Mouse (Mus musculus) forebrain, embryonic 13.5 days (tissue): ENCODE results near the gene Gm49416. TPM values are rescaled to one million over a fixed set of nuclear protein-coding genes. Genes with fewer than 3 reads are reported as not detected.
A peak's percentile ranks its signal among the peaks of the same experiment; 100 is the strongest.

Experiments
- ATAC-seq: fragments of 200-750 bp; cut with Nextera tagmentation; 2 replicates; pipeline ENCODE4 v1.8.0; 2017
- H3K27ac ChIP-seq: fragments of 300-500 bp; sonication (generic); 2 replicates; pipeline ENCODE4 v1.5.1; 2015; ENCODE audit warnings: inconsistent platforms, mild to moderate bottlenecking, moderate library complexity
- H3K27me3 ChIP-seq: fragments of 300-500 bp; sonication (generic); 2 replicates; pipeline ENCODE4 v1.6.1; 2015; ENCODE audit warnings: mild to moderate bottlenecking, inconsistent platforms
- H3K36me3 ChIP-seq: fragments of 300-500 bp; sonication (generic); 2 replicates; pipeline ENCODE4 v1.6.1; 2015; ENCODE audit warnings: mild to moderate bottlenecking, inconsistent platforms; ENCODE audit not compliant: poor library complexity, severe bottlenecking
- H3K4me1 ChIP-seq: fragments of 300-500 bp; sonication (generic); 2 replicates; pipeline ENCODE4 v1.6.1; 2015; ENCODE audit warnings: inconsistent platforms
- H3K4me2 ChIP-seq: fragments of 300-500 bp; sonication (generic); 2 replicates; pipeline ENCODE4 v1.6.1; 2015; ENCODE audit warnings: inconsistent platforms, mild to moderate bottlenecking, moderate library complexity
- H3K4me3 ChIP-seq: fragments of 300-500 bp; sonication (generic); 2 replicates; pipeline ENCODE4 v1.5.1; 2015; ENCODE audit warnings: mild to moderate bottlenecking, inconsistent platforms
- H3K9ac ChIP-seq: fragments of 300-500 bp; sonication (generic); 2 replicates; pipeline ENCODE4 v1.6.1; 2015; ENCODE audit warnings: mild to moderate bottlenecking, inconsistent platforms
- H3K9me3 ChIP-seq: fragments of 300-500 bp; sonication (generic); replicated peaks from 2 replicates; pipeline ENCODE4 v1.6.1; 2016; ENCODE audit warnings: inconsistent platforms
- WGBS: fragments of 180-500 bp; shearing (Covaris S2); methylation state at CpG from one replicate; pipeline ENCODE4 v1.1.7; 2015; 5-methylcytosine and 5-hydroxymethylcytosine counted together
- polyA plus RNA-seq: library from polyadenylated mRNA; unstranded; fragments of >200 nt; fragmentation: Nextera tagmentation; extraction: Ambion mirVana; gene quantifications from 2 replicates; pipeline ENCODE4 v1.2.1, GENCODE M21; 2015

Gene Gm49416
- polyA plus RNA-seq, 1 experiment from 2014 or later: not detected

- ATAC-seq: no peak
- Histone ChIP-seq H3K4me1 (no peaks in the 10 kb centered on the region), H3K27me3 (no peaks in the 10 kb centered on the region)
Measured at GRCm38 (mm10) chr19:8908531-8908930, 19.8 kb downstream of the Gm49416 start.

DNA sequence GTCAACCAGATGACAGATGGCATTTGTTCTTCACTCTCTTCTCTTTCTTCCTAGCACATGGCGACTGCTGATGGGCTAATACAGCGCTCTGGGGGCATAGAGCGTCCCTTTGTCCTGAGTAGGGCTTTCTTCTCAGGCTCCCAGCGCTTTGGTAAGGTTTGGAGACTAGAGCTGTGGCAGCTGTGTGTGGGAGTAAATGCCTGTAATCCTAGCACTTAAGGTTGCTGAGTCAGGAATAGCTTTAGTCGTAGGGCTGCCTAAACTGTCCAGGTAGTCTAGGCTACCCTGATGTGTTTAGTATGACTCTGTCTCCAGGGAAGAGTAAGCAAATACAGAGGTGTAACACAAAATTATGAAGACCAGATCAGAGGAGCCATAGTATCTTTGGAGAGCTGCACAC is 23.1 kb downstream of the Gm49416 start:
- Histone ChIP-seq H3K9me3 (no peaks in the 10 kb centered on the region), H3K9ac (no peak overlapping the region)

More at GRCm38 (mm10) chr19:8908531-8908930, 19.8 kb downstream of the Gm49416 start:
- Histone ChIP-seq H3K4me2 (no peak overlapping the region), H3K27ac (no peak overlapping the region), H3K9me3 (no peaks in the 10 kb centered on the region), H3K9ac (no peak overlapping the region), H3K36me3 (peaks cover 97% of the 10 kb centered on the region), H3K4me3 (no peak overlapping the region)
- WGBS: 87% methylated on average over 6 of the region's 6 CpGs

GRCm38 (mm10) chr19:8914212-8914611 is 25.5 kb downstream of the Gm49416 start:
- Histone ChIP-seq H3K27ac (no peak overlapping the region), H3K9me3 (no peaks in the 10 kb centered on the region), H3K4me1 (no peaks in the 10 kb centered on the region), H3K27me3 (no peaks in the 10 kb centered on the region), H3K4me3 (no peak overlapping the region), H3K4me2 (no peak overlapping the region), H3K9ac (no peak overlapping the region), H3K36me3 (peaks cover 80% of the 10 kb centered on the region)
- no peak for ATAC-seq
- 92% methylated on average over 3 of the region's 3 CpGs for WGBS

More for the DNA sequence above, 23.1 kb downstream of the Gm49416 start:
- no peak for ATAC-seq
- Histone ChIP-seq H3K4me3 (no peak overlapping the region), H3K4me2 (no peak overlapping the region), H3K27ac (no peak overlapping the region), H3K36me3 (peaks cover 100% of the 10 kb centered on the region), H3K4me1 (no peaks in the 10 kb centered on the region), H3K27me3 (no peaks in the 10 kb centered on the region)
- WGBS: 95% methylated on average over 5 of the region's 5 CpGs

DNA sequence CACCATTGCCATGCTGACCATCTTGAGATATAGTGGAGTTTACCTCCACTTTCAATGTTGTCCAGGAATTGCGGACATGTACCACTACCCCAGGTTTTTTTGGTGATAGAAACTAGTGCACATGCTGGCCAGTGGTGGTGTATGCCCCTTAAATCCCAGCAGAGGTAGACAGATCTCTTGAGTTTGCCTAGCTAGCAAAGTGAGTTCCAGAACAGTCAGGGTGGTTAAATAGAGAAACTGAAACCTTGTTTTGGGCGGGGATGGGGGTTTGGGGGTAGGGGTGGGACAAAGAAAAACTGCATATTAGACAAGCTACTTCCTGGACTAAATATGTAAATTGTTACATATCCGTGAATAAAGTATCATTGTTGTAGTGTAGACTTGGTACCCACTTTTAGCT is 30.3 kb downstream of the Gm49416 start:
- ATAC-seq: no peak

DNA sequence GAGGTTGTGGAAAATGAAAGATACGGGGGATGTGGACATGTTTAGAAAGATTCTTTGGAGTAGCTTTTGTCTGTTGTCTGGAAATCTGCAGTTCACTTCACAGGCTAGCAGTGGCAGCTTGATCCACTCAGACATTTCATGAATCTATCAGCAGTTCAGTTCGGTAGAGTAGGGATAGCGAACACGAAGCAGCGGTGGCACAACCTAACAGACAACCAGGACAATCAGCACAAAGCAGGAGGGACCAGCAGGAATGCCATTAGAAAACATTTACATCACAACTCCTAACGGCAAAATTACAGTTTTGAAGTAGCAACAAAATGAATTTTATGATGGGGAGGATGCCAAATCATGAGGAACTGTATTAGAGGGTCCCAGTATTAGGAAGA is 31.0 kb downstream of the Gm49416 start:
- Histone ChIP-seq H3K4me1 (peaks cover 15% of the 10 kb centered on the region), H3K27me3 (no peaks in the 10 kb centered on the region), H3K4me3 (peak overlapping the region; percentile 80), H3K4me2 (peak overlapping the region; percentile 71), H3K27ac (0 out of 2 replicates have a peak overlapping the region, but pooled peaks have one; percentile 74), H3K9me3 (no peaks in the 10 kb centered on the region), H3K36me3 (peaks cover 25% of the 10 kb centered on the region), H3K9ac (no peak overlapping the region)
- 77% methylated on average over 6 of the region's 6 CpGs for WGBS
- ATAC-seq: peak; percentile 1; the same call in 1 of the 2 replicates

More for the DNA sequence above, 30.3 kb downstream of the Gm49416 start:
- peaks cover 15% of the 10 kb centered on the region for H3K4me1 ChIP-seq
- peaks cover 32% of the 10 kb centered on the region for H3K36me3 ChIP-seq
- H3K27ac ChIP-seq: no peak overlapping the region
- H3K4me3 ChIP-seq: no peak overlapping the region
- no peak overlapping the region for H3K9ac ChIP-seq
- H3K9me3 ChIP-seq: no peaks in the 10 kb centered on the region
- H3K27me3 ChIP-seq: no peaks in the 10 kb centered on the region
- H3K4me2 ChIP-seq: no peak overlapping the region
- WGBS: 91% methylated on average over 3 of the region's 3 CpGs

GRCm38 (mm10) chr19:8920073-8920736 is 31.5 kb downstream of the Gm49416 start, which contains the start of gene B3gat3:
Gene B3gat3 (plus strand): TSS chr19:8920374.
- 3% methylated on average over 38 of the region's 50 CpGs for WGBS
- ATAC-seq: peak; percentile 98
- peak within 1 kb of the TSS; percentile 84 for H3K9ac ChIP-seq
- peaks cover 15% of the 10 kb centered on the region for H3K4me1 ChIP-seq
- H3K9me3 ChIP-seq: no peaks in the 10 kb centered on the region
- H3K36me3 ChIP-seq: peaks cover 21% of the 10 kb centered on the region
- peak within 1 kb of the TSS; percentile 74 for H3K27ac ChIP-seq
- peak within 1 kb of the TSS; percentile 80 for H3K4me3 ChIP-seq
- peak within 1 kb of the TSS; percentile 71 for H3K4me2 ChIP-seq
- H3K27me3 ChIP-seq: no peaks in the 10 kb centered on the region

- 2% methylated on average over 6 of the region's 6 CpGs for WGBS
- Histone ChIP-seq H3K4me1 (peaks cover 15% of the 10 kb centered on the region), H3K27me3 (no peaks in the 10 kb centered on the region), H3K27ac (peak overlapping the region; percentile 74), H3K36me3 (peaks cover 21% of the 10 kb centered on the region), H3K4me3 (peak overlapping the region; percentile 80), H3K4me2 (peak overlapping the region; percentile 71), H3K9me3 (no peaks in the 10 kb centered on the region), H3K9ac (peak overlapping the region; percentile 84)
- ATAC-seq: peak; percentile 0; the same call in 1 of the 2 replicates
Measured at GRCm38 (mm10) chr19:8920836-8921291, 32.1 kb downstream of the Gm49416 start.

GRCm38 (mm10) chr19:8921741-8922140 is 33.0 kb downstream of the Gm49416 start:
- peak overlapping the region; percentile 71 for H3K4me2 ChIP-seq
- no peaks in the 10 kb centered on the region for H3K9me3 ChIP-seq
- peaks cover 20% of the 10 kb centered on the region for H3K36me3 ChIP-seq
- peaks cover 15% of the 10 kb centered on the region for H3K4me1 ChIP-seq
- no peaks in the 10 kb centered on the region for H3K27me3 ChIP-seq
- no peak for ATAC-seq
- 87% methylated on average over 9 of the region's 9 CpGs for WGBS
- peak overlapping the region; percentile 80; the same call in 1 of the 2 replicates for H3K4me3 ChIP-seq
- no peak overlapping the region for H3K9ac ChIP-seq
- H3K27ac ChIP-seq: no peak overlapping the region

DNA sequence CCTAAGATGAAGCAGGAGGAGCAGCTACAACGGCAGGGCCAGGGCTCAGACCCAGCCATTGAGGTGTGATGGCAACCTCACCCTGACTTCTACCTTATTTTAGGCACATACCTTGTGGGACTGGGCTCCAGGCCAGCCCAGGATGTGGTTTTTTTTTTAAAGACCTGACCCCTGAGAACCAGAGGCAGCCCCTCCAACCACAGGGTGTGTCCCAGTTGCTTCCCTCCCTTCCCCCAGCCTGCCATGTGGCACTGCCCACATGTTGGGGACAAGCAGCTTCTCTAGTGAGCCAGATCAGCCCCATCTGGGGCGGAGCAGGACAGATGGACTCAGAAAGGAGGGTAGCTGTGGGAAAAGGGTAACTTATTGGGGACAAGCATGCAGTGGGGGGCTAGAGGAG is 38.0 kb downstream of the Gm49416 start:
- H3K4me2 ChIP-seq: no peak overlapping the region
- H3K4me3 ChIP-seq: no peak overlapping the region
- H3K27me3 ChIP-seq: peaks cover 11% of the 10 kb centered on the region
- no peak for ATAC-seq
- peaks cover 22% of the 10 kb centered on the region for H3K4me1 ChIP-seq
- H3K9ac ChIP-seq: no peak overlapping the region
- H3K36me3 ChIP-seq: peaks cover 35% of the 10 kb centered on the region
- no peaks in the 10 kb centered on the region for H3K9me3 ChIP-seq
- 90% methylated on average over 2 of the region's 2 CpGs for WGBS
- H3K27ac ChIP-seq: no peak overlapping the region

DNA sequence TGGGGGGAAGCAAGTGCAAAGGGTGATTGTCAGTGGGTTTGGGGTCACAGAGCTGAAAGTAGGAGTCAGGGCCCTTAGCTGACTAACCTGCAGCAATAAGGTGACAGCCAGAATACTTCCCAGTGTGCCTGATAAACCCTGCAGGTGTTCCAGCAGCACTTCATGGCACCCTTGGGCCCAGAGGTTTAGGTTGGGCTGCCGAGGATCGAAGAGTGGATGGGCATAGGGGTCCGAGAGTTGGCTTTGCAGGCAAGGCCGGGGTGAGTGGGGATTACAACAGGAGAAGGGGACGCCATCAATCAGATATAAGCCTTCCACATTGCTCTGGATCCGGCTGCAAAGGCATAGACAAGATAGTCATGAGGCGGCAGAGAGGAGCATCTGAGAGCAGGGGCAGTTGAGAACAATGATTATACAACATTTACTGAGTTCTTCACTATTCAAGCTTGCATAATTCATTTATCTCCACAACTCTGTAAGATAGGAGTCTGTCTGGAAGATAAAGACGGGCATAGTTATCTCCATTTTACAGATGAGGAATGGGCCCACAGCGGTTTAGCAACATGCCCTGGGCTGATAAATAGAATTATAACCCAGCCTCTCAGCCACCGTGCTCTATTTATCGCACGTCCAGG is 39.3 kb downstream of the Gm49416 start:
- Histone ChIP-seq H3K27ac (no peak overlapping the region), H3K4me3 (no peak overlapping the region), H3K4me1 (peaks cover 20% of the 10 kb centered on the region), H3K36me3 (peaks cover 35% of the 10 kb centered on the region), H3K9ac (no peak overlapping the region), H3K27me3 (peaks cover 11% of the 10 kb centered on the region), H3K4me2 (no peak overlapping the region), H3K9me3 (no peaks in the 10 kb centered on the region)
- 90% methylated on average over 12 of the region's 12 CpGs for WGBS
- no peak for ATAC-seq

DNA sequence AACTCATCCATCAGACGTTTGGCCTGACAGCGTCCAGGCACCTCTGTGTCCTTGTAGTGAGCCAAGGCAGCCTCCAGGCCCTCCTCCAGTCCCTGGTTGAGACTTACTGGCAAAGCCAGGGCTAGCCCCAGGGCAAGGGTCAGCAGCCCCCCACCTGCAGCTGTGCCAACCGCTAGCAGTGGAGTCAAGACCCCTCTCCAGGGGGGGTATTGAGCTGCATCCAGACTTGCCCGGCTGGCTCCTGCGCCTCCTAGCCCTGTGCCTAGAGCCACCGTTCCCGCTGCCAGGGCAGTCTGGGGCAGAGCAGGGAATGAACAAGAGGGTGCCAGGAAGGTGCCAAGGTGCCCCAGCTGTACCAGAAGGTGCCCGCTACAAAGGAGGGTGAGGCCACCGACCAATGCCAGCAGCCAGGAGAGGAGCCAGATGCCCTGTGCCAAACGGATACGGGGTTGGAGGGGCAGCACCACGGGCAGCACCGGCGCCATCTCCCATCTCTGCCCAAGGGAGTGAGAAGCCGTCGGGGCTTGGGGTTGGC is 40.0 kb downstream of the Gm49416 start:
- H3K27me3 ChIP-seq: peaks cover 11% of the 10 kb centered on the region
- 15% methylated on average over 16 of the region's 16 CpGs for WGBS
- no peaks in the 10 kb centered on the region for H3K9me3 ChIP-seq
- H3K4me1 ChIP-seq: peaks cover 20% of the 10 kb centered on the region
- no peak overlapping the region for H3K27ac ChIP-seq
- H3K36me3 ChIP-seq: peaks cover 40% of the 10 kb centered on the region
- H3K4me3 ChIP-seq: peak overlapping the region; percentile 56
- H3K4me2 ChIP-seq: peak overlapping the region; percentile 76
- H3K9ac ChIP-seq: peak overlapping the region; percentile 77
- peak; percentile 44 for ATAC-seq
